Mouse (Mus musculus): ENCODE results near the gene Rnase13. TPM values are rescaled to one million over a fixed set of nuclear protein-coding genes. Genes with fewer than 3 reads are reported as not detected.
A peak's percentile ranks its signal among the peaks of the same experiment; 100 is the strongest.

The Rnase13 gene
- polyA plus RNA-seq, 1 experiment from 2014 or later = not detected

- DNase-seq (ENCODE audit: low spot score) = no peak
- Histone ChIP-seq H3K4me2 (replicated peaks; ENCODE audit: low read depth) (peak overlapping the region; percentile 96), H3K27me3 (ENCODE audit: control insufficient read depth, insufficient read depth, low read length) (no peaks in the 10 kb centered on the region), H3K27ac (replicated peaks) (peak overlapping the region; percentile 95), H3K4me3 (ENCODE audit: low read depth, low read length) (peak overlapping the region; percentile 62), H3K9ac (ENCODE audit: low read length) (peak overlapping the region; percentile 88), H3K4me1 (replicated peaks; ENCODE audit: control insufficient read depth, insufficient read depth) (peaks cover 4% of the 10 kb centered on the region; the same call in 1 of the 2 replicates), H3K9me3 (ENCODE audit: control insufficient read depth, low read length) (no peaks in the 10 kb centered on the region), H3K36me3 (ENCODE audit: control insufficient read depth, insufficient read depth, low read length) (peaks cover 9% of the 10 kb centered on the region)
- WGBS = 14% methylated on average over 14 of the region's 14 CpGs
- ATAC-seq (ENCODE audit: low FRiP score, low TSS enrichment) = peak; percentile 22
- TF ChIP-seq CTCF (IDR thresholded peaks at IDR 0.05; ENCODE audit: low read depth) (no peak), EP300 (optimal IDR thresholded peaks at IDR 0.05) (no peak)
Measured at GRCm38 (mm10) chr14:51912391-51913061, 10.0 kb downstream of the Rnase13 start.

DNA sequence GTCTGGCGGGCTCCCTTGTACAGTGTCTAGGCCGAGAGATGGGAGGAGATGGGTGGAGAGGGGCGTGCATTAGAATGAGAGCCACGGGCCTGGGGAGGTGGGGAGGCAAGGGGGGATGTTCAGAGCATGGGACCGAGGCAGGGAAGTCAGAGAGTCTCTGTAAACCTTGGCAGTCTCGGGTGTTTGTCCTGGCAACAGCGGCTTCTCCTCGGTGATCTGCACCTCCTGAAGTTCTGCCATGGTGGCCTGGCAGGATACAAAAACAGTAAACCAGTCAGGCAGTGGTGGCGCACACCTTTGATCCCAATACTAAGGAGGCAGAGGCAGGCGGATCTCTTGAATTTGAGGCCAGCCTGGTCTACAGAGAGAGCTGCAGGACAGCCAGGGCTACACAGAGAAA, 11.3 kb downstream of the Rnase13 start:
- Histone ChIP-seq H3K27me3 (ENCODE audit: control insufficient read depth, insufficient read depth, low read length) (no peaks in the 10 kb centered on the region), H3K4me3 (ENCODE audit: low read depth, low read length) (no peak overlapping the region), H3K27ac (replicated peaks) (no peak overlapping the region), H3K4me1 (replicated peaks; ENCODE audit: control insufficient read depth, insufficient read depth) (peaks cover 4% of the 10 kb centered on the region; the same call in 1 of the 2 replicates), H3K9me3 (ENCODE audit: control insufficient read depth, low read length) (no peaks in the 10 kb centered on the region), H3K36me3 (ENCODE audit: control insufficient read depth, insufficient read depth, low read length) (peaks cover 10% of the 10 kb centered on the region), H3K4me2 (replicated peaks; ENCODE audit: low read depth) (no peak overlapping the region), H3K9ac (ENCODE audit: low read length) (no peak overlapping the region)
- DNase-seq (ENCODE audit: low spot score) = no peak
- ATAC-seq (ENCODE audit: low FRiP score, low TSS enrichment) = no peak
- TF ChIP-seq EP300 (optimal IDR thresholded peaks at IDR 0.05) (no peak), CTCF (IDR thresholded peaks at IDR 0.05; ENCODE audit: low read depth) (no peak)
- WGBS = 89% methylated on average over 10 of the region's 10 CpGs

- no peaks in the 10 kb centered on the region for H3K4me1 ChIP-seq (replicated peaks; ENCODE audit: control insufficient read depth, insufficient read depth)
- no peak overlapping the region for H3K27ac ChIP-seq (replicated peaks)
- WGBS = 91% methylated on average over 11 of the region's 11 CpGs
- no peak overlapping the region for H3K4me3 ChIP-seq (ENCODE audit: low read depth, low read length)
- H3K36me3 ChIP-seq (ENCODE audit: control insufficient read depth, insufficient read depth, low read length) = peaks cover 14% of the 10 kb centered on the region
- no peak overlapping the region for H3K9ac ChIP-seq (ENCODE audit: low read length)
- no peaks in the 10 kb centered on the region for H3K27me3 ChIP-seq (ENCODE audit: control insufficient read depth, insufficient read depth, low read length)
- H3K9me3 ChIP-seq (ENCODE audit: control insufficient read depth, low read length) = no peaks in the 10 kb centered on the region
- no peak for TF ChIP-seq CTCF (IDR thresholded peaks at IDR 0.05; ENCODE audit: low read depth)
- no peak for TF ChIP-seq EP300 (optimal IDR thresholded peaks at IDR 0.05)
- H3K4me2 ChIP-seq (replicated peaks; ENCODE audit: low read depth) = no peak overlapping the region
- DNase-seq (ENCODE audit: low spot score) (no peak), ATAC-seq (ENCODE audit: low FRiP score, low TSS enrichment) (no peak)
Measured at GRCm38 (mm10) chr14:51906102-51906501, 16.5 kb downstream of the Rnase13 start.

DNA sequence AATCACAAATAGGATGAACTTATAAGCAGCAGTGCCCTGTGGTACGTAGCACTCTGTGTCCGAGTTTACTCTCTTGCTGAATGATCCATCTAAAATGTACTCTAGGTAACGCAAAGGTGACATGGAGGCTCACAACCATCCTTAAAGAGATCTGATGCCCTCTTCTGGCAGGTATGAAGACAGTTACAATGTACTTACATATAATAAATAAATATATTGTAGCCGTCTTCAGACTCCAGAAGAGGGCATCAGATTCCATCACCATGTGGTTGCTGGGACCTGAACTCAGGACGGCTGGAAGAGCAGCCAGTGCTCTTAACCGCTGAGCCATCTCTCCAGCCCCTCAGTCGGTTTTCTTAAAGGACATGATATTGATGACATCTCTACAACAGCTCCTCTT, 17.9 kb downstream of the Rnase13 start:
- DNase-seq (ENCODE audit: low spot score) (no peak), ATAC-seq (ENCODE audit: low FRiP score, low TSS enrichment) (no peak)
- no peak overlapping the region for H3K27ac ChIP-seq (replicated peaks)
- peaks cover 11% of the 10 kb centered on the region for H3K36me3 ChIP-seq (ENCODE audit: control insufficient read depth, insufficient read depth, low read length)
- no peak overlapping the region for H3K4me2 ChIP-seq (replicated peaks; ENCODE audit: low read depth)
- TF ChIP-seq EP300 (optimal IDR thresholded peaks at IDR 0.05) = no peak
- TF ChIP-seq CTCF (IDR thresholded peaks at IDR 0.05; ENCODE audit: low read depth) = peak; percentile 76
- H3K9ac ChIP-seq (ENCODE audit: low read length) = no peak overlapping the region
- H3K4me1 ChIP-seq (replicated peaks; ENCODE audit: control insufficient read depth, insufficient read depth) = no peaks in the 10 kb centered on the region
- WGBS = 57% methylated on average over 7 of the region's 7 CpGs
- no peak overlapping the region for H3K4me3 ChIP-seq (ENCODE audit: low read depth, low read length)
- no peaks in the 10 kb centered on the region for H3K9me3 ChIP-seq (ENCODE audit: control insufficient read depth, low read length)
- no peaks in the 10 kb centered on the region for H3K27me3 ChIP-seq (ENCODE audit: control insufficient read depth, insufficient read depth, low read length)

GRCm38 (mm10) chr14:51903782-51904181, 18.8 kb downstream of the Rnase13 start:
- peaks cover 10% of the 10 kb centered on the region for H3K36me3 ChIP-seq (ENCODE audit: control insufficient read depth, insufficient read depth, low read length)
- no peak overlapping the region for H3K4me3 ChIP-seq (ENCODE audit: low read depth, low read length)
- no peak overlapping the region for H3K9ac ChIP-seq (ENCODE audit: low read length)
- H3K9me3 ChIP-seq (ENCODE audit: control insufficient read depth, low read length) = no peaks in the 10 kb centered on the region
- DNase-seq (ENCODE audit: low spot score) (no peak), ATAC-seq (ENCODE audit: low FRiP score, low TSS enrichment) (no peak)
- no peaks in the 10 kb centered on the region for H3K4me1 ChIP-seq (replicated peaks; ENCODE audit: control insufficient read depth, insufficient read depth)
- H3K4me2 ChIP-seq (replicated peaks; ENCODE audit: low read depth) = no peak overlapping the region
- H3K27ac ChIP-seq (replicated peaks) = no peak overlapping the region
- 66% methylated on average over 9 of the region's 9 CpGs for WGBS
- H3K27me3 ChIP-seq (ENCODE audit: control insufficient read depth, insufficient read depth, low read length) = no peaks in the 10 kb centered on the region
- TF ChIP-seq EP300 (optimal IDR thresholded peaks at IDR 0.05) (no peak), CTCF (IDR thresholded peaks at IDR 0.05; ENCODE audit: low read depth) (no peak)

Data from stomach, postnatal 0 days (tissue).